Mouse (Mus musculus): ENCODE measurements around the gene Hdgf. TPM values are rescaled to one million over a fixed set of nuclear protein-coding genes. Genes with fewer than 3 reads are reported as not detected.
A peak's percentile ranks its signal among the peaks of the same experiment; 100 is the strongest.

The Hdgf gene
- polyA plus RNA-seq, 1 experiment from 2014 or later = 520 TPM

DNA sequence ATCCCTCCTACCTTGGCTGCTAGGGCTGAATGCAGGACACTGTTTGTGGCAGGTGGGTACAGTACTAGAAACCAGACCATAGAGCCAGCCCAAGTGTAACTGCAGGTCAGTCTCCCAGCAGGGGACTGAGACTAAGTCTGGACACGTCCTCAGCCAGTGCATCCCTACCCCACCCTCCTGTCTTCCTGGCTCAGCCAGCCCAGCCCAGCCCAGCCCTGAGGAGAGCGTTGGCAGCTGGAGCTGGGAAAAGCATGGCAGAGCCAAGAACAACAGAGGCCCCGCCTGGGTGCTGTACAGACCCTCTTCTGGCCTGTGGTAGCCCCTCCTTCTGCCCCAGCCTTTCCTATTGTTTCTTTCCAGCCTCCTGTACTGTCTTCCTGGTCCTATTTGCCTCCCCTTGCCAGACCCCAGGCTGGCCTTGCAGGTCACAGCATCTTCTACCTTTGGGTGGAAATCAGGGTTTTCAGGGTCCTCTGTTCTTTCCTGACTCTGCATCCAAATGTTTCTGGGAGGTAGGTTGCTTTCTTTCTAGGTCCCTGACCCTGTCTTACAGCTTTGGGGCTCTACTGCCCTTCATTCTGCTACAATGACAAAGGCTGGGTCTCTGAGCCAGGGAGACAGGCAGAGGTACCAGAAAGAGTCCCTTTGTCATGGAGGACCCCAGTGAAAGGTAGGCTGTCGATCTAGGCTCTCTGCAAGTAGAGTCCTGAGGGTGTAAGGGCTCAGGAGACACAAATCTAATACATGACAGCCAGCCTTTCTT lies 38.9 kb downstream of the Hdgf start:
- no peak overlapping the region for H3K9ac ChIP-seq (ENCODE audit: low read depth, low read length)
- H3K9me3 ChIP-seq (ENCODE audit: control insufficient read depth, low read length) = no peaks in the 10 kb centered on the region; the same call in 1 of the 2 replicates
- H3K27ac ChIP-seq (ENCODE audit: low read depth, low read length) = no peak overlapping the region
- ATAC-seq (replicated peaks; ENCODE audit: low FRiP score) (no peak), DNase-seq (ENCODE audit: low spot score) (no peak)
- no peak overlapping the region for H3K4me2 ChIP-seq
- 37% methylated on average over 4 of the region's 4 CpGs for WGBS
- no peak overlapping the region for H3K4me3 ChIP-seq (ENCODE audit: low read depth, low read length)
- peaks cover 19% of the 10 kb centered on the region for H3K36me3 ChIP-seq (ENCODE audit: control insufficient read depth, insufficient read depth, low read length)
- peaks cover 56% of the 10 kb centered on the region for H3K27me3 ChIP-seq (replicated peaks; ENCODE audit: control insufficient read depth, insufficient read depth, low read length)
- H3K4me1 ChIP-seq (replicated peaks; ENCODE audit: control insufficient read depth, insufficient read depth, low read length) = peaks cover 34% of the 10 kb centered on the region

GRCm38 (mm10) chr3:87945781-87946540 lies 39.8 kb downstream of the Hdgf start:
- Histone ChIP-seq H3K27me3 (replicated peaks; ENCODE audit: control insufficient read depth, insufficient read depth, low read length) (peaks cover 65% of the 10 kb centered on the region), H3K9me3 (ENCODE audit: control insufficient read depth, low read length) (no peaks in the 10 kb centered on the region; the same call in 1 of the 2 replicates), H3K4me1 (replicated peaks; ENCODE audit: control insufficient read depth, insufficient read depth, low read length) (peaks cover 40% of the 10 kb centered on the region), H3K9ac (ENCODE audit: low read depth, low read length) (no peak overlapping the region), H3K36me3 (ENCODE audit: control insufficient read depth, insufficient read depth, low read length) (peaks cover 12% of the 10 kb centered on the region), H3K27ac (ENCODE audit: low read depth, low read length) (no peak overlapping the region), H3K4me3 (ENCODE audit: low read depth, low read length) (no peak overlapping the region), H3K4me2 (no peak overlapping the region)
- no peak for ATAC-seq (replicated peaks; ENCODE audit: low FRiP score)
- no peak for DNase-seq (ENCODE audit: low spot score)
- WGBS = 28% methylated on average over 12 of the region's 12 CpGs

DNA sequence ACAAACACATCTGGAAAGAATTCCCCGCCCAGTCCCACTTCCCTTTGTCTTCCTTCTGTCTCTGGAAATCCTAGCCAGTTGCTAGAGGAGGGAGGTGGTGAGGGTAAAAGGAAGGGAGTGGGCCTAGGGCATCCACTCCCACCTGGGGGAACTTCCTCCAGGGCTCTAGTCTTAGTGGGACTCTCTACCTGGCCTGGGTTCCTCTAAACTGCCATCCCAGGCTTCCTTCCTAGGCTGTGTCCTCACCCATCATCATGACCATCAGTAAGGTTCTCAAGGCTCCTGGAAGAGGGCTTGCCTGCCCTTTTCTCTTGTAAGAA lies 40.4 kb downstream of the Hdgf start:
- H3K4me2 ChIP-seq = no peak overlapping the region
- H3K27me3 ChIP-seq (replicated peaks; ENCODE audit: control insufficient read depth, insufficient read depth, low read length) = peaks cover 71% of the 10 kb centered on the region
- H3K4me3 ChIP-seq (ENCODE audit: low read depth, low read length) = no peak overlapping the region; the same call in 1 of the 2 replicates
- H3K9ac ChIP-seq (ENCODE audit: low read depth, low read length) = no peak overlapping the region
- DNase-seq (ENCODE audit: low spot score) (no peak), ATAC-seq (replicated peaks; ENCODE audit: low FRiP score) (no peak)
- no peaks in the 10 kb centered on the region; the same call in 1 of the 2 replicates for H3K9me3 ChIP-seq (ENCODE audit: control insufficient read depth, low read length)
- H3K4me1 ChIP-seq (replicated peaks; ENCODE audit: control insufficient read depth, insufficient read depth, low read length) = peaks cover 40% of the 10 kb centered on the region
- WGBS = 31% methylated on average over 1 of the region's 1 CpGs
- H3K36me3 ChIP-seq (ENCODE audit: control insufficient read depth, insufficient read depth, low read length) = peaks cover 7% of the 10 kb centered on the region; the same call in 1 of the 2 replicates
- peak overlapping the region; percentile 19; the same call in 1 of the 2 replicates for H3K27ac ChIP-seq (ENCODE audit: low read depth, low read length)

DNA sequence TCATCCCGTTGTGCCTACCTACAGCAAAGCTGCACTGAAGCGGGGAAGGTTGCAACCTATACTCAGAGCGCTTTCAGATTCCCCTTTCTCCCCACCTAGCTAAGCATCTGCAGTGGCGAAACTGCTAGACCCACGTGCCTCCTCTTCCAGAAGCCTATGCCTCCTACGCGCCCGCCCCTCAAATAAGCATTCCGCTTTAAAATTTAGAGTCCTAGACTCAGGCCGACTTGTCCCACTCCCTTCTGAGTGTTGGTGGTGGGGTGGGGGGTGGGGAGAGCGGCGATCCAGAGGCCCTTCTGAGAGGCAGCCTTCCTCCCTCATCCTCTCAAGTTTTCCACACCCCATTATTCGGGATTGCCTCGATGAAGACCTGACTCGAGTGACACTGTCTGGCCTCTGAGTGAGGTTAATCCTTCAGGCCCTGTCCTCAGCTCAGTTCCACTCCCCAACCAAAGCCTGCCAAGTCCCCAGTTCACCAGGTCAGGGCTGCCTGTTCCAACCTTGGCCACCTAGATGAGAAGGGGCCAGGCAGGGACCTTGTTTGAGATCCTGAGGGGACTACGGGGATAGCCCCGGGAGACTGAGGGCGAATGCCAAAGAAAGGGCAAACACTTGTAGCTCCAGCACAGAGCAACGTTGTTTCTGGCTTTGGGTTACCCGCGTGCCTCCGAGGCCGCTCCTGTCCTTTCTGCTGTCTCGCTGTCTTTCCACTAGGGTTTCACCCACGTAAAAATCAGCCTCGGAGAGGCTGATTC lies 41.1 kb downstream of the Hdgf start:
- ATAC-seq (replicated peaks; ENCODE audit: low FRiP score) (no peak), DNase-seq (ENCODE audit: low spot score) (no peak)
- peak overlapping the region; percentile 63 for H3K4me2 ChIP-seq
- peak overlapping the region; percentile 26 for H3K4me3 ChIP-seq (ENCODE audit: low read depth, low read length)
- H3K9ac ChIP-seq (ENCODE audit: low read depth, low read length) = no peak overlapping the region; the same call in 1 of the 2 replicates
- peaks cover 3% of the 10 kb centered on the region; the same call in 1 of the 2 replicates for H3K36me3 ChIP-seq (ENCODE audit: control insufficient read depth, insufficient read depth, low read length)
- WGBS = 2% methylated on average over 26 of the region's 26 CpGs
- H3K9me3 ChIP-seq (ENCODE audit: control insufficient read depth, low read length) = no peaks in the 10 kb centered on the region; the same call in 1 of the 2 replicates
- H3K27ac ChIP-seq (ENCODE audit: low read depth, low read length) = no peak overlapping the region
- H3K4me1 ChIP-seq (replicated peaks; ENCODE audit: control insufficient read depth, insufficient read depth, low read length) = peaks cover 42% of the 10 kb centered on the region
- H3K27me3 ChIP-seq (replicated peaks; ENCODE audit: control insufficient read depth, insufficient read depth, low read length) = peaks cover 78% of the 10 kb centered on the region

GRCm38 (mm10) chr3:87947811-87948199 lies 41.7 kb downstream of the Hdgf start:
- peak overlapping the region; percentile 26 for H3K4me3 ChIP-seq (ENCODE audit: low read depth, low read length)
- peaks cover 45% of the 10 kb centered on the region for H3K4me1 ChIP-seq (replicated peaks; ENCODE audit: control insufficient read depth, insufficient read depth, low read length)
- DNase-seq (ENCODE audit: low spot score) (no peak), ATAC-seq (replicated peaks; ENCODE audit: low FRiP score) (no peak)
- H3K27me3 ChIP-seq (replicated peaks; ENCODE audit: control insufficient read depth, insufficient read depth, low read length) = peaks cover 84% of the 10 kb centered on the region
- no peaks in the 10 kb centered on the region for H3K36me3 ChIP-seq (ENCODE audit: control insufficient read depth, insufficient read depth, low read length)
- no peak overlapping the region for H3K27ac ChIP-seq (ENCODE audit: low read depth, low read length)
- 3% methylated on average over 17 of the region's 17 CpGs for WGBS
- no peaks in the 10 kb centered on the region; the same call in 1 of the 2 replicates for H3K9me3 ChIP-seq (ENCODE audit: control insufficient read depth, low read length)
- no peak overlapping the region; the same call in 1 of the 2 replicates for H3K9ac ChIP-seq (ENCODE audit: low read depth, low read length)
- H3K4me2 ChIP-seq = peak overlapping the region; percentile 63

DNA sequence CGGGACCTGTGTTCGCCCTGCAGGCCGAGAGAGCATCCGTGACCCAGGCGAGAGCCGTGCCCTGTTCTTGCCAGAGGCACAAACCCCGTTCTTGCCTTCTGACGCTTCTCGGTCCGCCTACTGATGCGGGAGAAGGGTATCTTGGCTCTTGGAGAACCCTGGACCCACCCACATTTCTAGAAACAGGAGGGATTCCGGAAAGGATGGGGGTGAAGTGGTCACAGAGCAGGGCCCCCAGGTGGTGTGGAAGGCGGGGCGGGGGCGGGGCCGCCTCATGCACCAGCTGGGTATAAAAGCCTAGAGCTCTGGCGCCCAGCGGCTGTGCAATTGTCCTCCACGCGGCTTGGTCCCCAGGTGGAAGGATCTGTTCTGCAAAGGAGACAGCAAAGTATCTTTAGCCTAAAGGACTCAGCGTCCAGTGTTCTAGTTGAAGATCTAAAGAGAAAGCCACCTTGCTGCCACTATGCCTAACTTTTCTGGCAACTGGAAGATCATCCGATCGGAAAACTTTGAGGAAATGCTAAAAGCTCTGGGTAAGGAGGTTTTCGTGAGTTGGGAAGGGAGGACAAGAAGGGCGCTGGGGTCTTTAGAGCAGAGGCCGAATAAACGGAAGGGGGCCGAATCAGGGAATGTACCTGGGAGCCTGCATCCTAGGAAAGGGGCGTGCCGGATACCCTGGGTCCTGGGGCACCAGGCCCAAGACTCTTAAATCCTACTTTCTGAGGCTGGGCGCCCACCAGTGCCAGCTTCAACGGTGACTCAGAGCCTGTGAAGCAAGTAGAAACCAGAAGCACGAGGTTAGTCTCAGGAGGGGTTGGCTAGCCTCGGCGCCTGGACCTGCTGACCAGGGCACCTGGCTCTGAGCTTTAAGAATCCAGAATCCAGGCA lies 42.5 kb downstream of the Hdgf start, which contains the start of gene Crabp2:
TSS of gene Crabp2 (plus strand) at position 289 of the 888 bp plus-strand sequence.
- Histone ChIP-seq H3K4me3 (ENCODE audit: low read depth, low read length) (peak within 1 kb of the TSS; percentile 26), H3K27ac (ENCODE audit: low read depth, low read length) (no peak within 1 kb of the TSS), H3K4me2 (peak within 1 kb of the TSS; percentile 63), H3K4me1 (replicated peaks; ENCODE audit: control insufficient read depth, insufficient read depth, low read length) (peaks cover 45% of the 10 kb centered on the region), H3K36me3 (ENCODE audit: control insufficient read depth, insufficient read depth, low read length) (no peaks in the 10 kb centered on the region), H3K27me3 (replicated peaks; ENCODE audit: control insufficient read depth, insufficient read depth, low read length) (peaks cover 92% of the 10 kb centered on the region), H3K9ac (ENCODE audit: low read depth, low read length) (no peak within 1 kb of the TSS; the same call in 1 of the 2 replicates), H3K9me3 (ENCODE audit: control insufficient read depth, low read length) (no peaks in the 10 kb centered on the region; the same call in 1 of the 2 replicates)
- DNase-seq (ENCODE audit: low spot score) (no peak), ATAC-seq (replicated peaks; ENCODE audit: low FRiP score) (no peak)
- 5% methylated on average over 35 of the region's 35 CpGs for WGBS

DNA sequence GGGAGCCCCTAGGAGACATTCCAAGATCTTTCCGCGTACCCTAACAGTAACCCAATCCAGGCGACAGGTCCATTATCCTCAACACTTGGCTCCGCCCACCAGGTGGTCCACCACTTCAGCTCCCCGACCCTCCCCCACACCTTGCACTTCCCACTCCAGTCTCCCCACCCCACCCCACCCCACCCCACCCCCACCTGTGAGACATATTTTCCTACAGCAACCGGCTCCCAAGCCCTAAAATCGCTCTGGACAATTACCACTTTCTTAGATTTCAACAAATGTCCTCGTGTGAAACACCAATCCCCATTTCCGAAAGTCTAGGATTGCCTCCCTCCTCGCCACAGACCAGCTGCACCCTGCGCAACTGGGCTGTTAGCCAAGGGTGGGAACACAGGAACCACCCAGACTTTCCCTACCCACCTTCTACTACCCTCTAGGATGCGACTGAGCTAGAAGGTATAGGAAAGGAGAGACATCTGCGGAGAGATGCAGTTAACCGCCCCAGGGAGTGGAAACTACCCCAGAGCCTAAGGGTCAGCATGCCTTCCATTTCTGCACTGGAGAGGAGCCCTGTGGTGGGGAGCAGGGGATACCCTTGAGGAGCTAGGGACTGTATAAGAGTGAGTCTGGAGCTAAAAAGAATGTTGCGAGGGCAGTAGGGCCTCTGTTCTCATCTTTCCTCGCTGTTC lies 43.3 kb downstream of the Hdgf start:
- H3K27ac ChIP-seq (ENCODE audit: low read depth, low read length) = no peak overlapping the region
- 13% methylated on average over 16 of the region's 16 CpGs for WGBS
- H3K9me3 ChIP-seq (ENCODE audit: control insufficient read depth, low read length) = no peaks in the 10 kb centered on the region; the same call in 1 of the 2 replicates
- H3K4me3 ChIP-seq (ENCODE audit: low read depth, low read length) = peak overlapping the region; percentile 26
- peaks cover 45% of the 10 kb centered on the region for H3K4me1 ChIP-seq (replicated peaks; ENCODE audit: control insufficient read depth, insufficient read depth, low read length)
- ATAC-seq (replicated peaks; ENCODE audit: low FRiP score) (no peak), DNase-seq (ENCODE audit: low spot score) (no peak)
- H3K27me3 ChIP-seq (replicated peaks; ENCODE audit: control insufficient read depth, insufficient read depth, low read length) = peaks cover 95% of the 10 kb centered on the region
- H3K9ac ChIP-seq (ENCODE audit: low read depth, low read length) = no peak overlapping the region
- no peaks in the 10 kb centered on the region for H3K36me3 ChIP-seq (ENCODE audit: control insufficient read depth, insufficient read depth, low read length)
- peak overlapping the region; percentile 63 for H3K4me2 ChIP-seq

Data from liver, embryonic 11.5 days (tissue).